Mouse (Mus musculus) lung, adult 2 months (tissue): ENCODE measurements around the gene Rtp3. TPM values are rescaled to one million over a fixed set of nuclear protein-coding genes. Genes with fewer than 3 reads are reported as not detected.

Experiments used
- DNase-seq: peaks from one replicate; pipeline ENCODE4 v3.0.0; 2022
- H3K4me1 ChIP-seq: fragments of 200-500 bp; 2 replicates; pipeline ENCODE4 v1.6.1; 2011; ENCODE audit warnings: low read length; ENCODE audit not compliant: control insufficient read depth, insufficient read depth
- H3K4me3 ChIP-seq: fragments of 200-500 bp; replicated peaks from 2 replicates; pipeline ENCODE3; 2011; ENCODE audit warnings: low read depth, mild to moderate bottlenecking, control low read depth, low read length; ENCODE audit errors: extremely low read depth
- CTCF ChIP-seq: fragments of 200-500 bp; IDR thresholded peaks from 2 replicates; pipeline ENCODE4 v1.5.1; 2011; ENCODE audit warnings: mild to moderate bottlenecking, low read length, control low read depth; ENCODE audit not compliant: insufficient read depth
- POLR2A ChIP-seq: fragments of 200-500 bp; IDR thresholded peaks from 2 replicates; pipeline ENCODE4 v1.6.1; 2011; ENCODE audit warnings: low read depth, mild to moderate bottlenecking, control low read depth, low read length, borderline replicate concordance; ENCODE audit errors: extremely low read depth
- WGBS: fragments of 180-500 bp; shearing (Covaris S2); methylation state at CpG from one replicate; pipeline ENCODE4 v1.1.7; 2018; 5-methylcytosine and 5-hydroxymethylcytosine counted together
- polyA plus RNA-seq: library from polyadenylated mRNA; depleted of rRNA; stranded (reverse); fragments of >200 nt; gene quantifications from 2 replicates; pipeline ENCODE4 v1.2.3, GENCODE M21; 2012

Gene Rtp3
- polyA plus RNA-seq, 1 experiment: 29.0 TPM

GRCm38 (mm10) chr9:111003279-111003678, 12.9 kb upstream of the Rtp3 start:
- DNase-seq: no peak
- TF ChIP-seq POLR2A (no peak), CTCF (no peak)
- Histone ChIP-seq H3K4me3 (no peak overlapping the region), H3K4me1 (peaks cover 7% of the 10 kb centered on the region; the same call in 1 of the 2 replicates)
- 85% methylated on average over 9 of the region's 9 CpGs for WGBS

GRCm38 (mm10) chr9:111001621-111002020, 11.2 kb upstream of the Rtp3 start:
- TF ChIP-seq CTCF (no peak), POLR2A (no peak)
- WGBS: 85% methylated on average over 12 of the region's 12 CpGs
- peaks cover 7% of the 10 kb centered on the region; the same call in 1 of the 2 replicates for H3K4me1 ChIP-seq
- H3K4me3 ChIP-seq: no peak overlapping the region
- no peak for DNase-seq

GRCm38 (mm10) chr9:110999856-111000255, 9.5 kb upstream of the Rtp3 start:
- WGBS: 41% methylated on average over 10 of the region's 10 CpGs
- TF ChIP-seq POLR2A (no peak), CTCF (no peak)
- DNase-seq: peak; percentile 51
- H3K4me3 ChIP-seq: no peak overlapping the region
- H3K4me1 ChIP-seq: peaks cover 7% of the 10 kb centered on the region; the same call in 1 of the 2 replicates

- DNase-seq: no peak
- Histone ChIP-seq H3K4me3 (no peak overlapping the region), H3K4me1 (peaks cover 7% of the 10 kb centered on the region; the same call in 1 of the 2 replicates)
- 33% methylated on average over 2 of the region's 2 CpGs for WGBS
- TF ChIP-seq POLR2A (no peak), CTCF (no peak)
These were observed 8.7 kb upstream of the Rtp3 start for GRCm38 (mm10) chr9:110999056-110999455.

GRCm38 (mm10) chr9:110997245-110997644, 6.9 kb upstream of the Rtp3 start:
- H3K4me3 ChIP-seq: no peak overlapping the region
- DNase-seq: peak; percentile 64
- H3K4me1 ChIP-seq: peaks cover 7% of the 10 kb centered on the region; the same call in 1 of the 2 replicates
- TF ChIP-seq POLR2A (no peak), CTCF (peak; percentile 100)
- WGBS: 2% methylated on average over 5 of the region's 5 CpGs

GRCm38 (mm10) chr9:110994716-110995172, 4.4 kb upstream of the Rtp3 start:
- TF ChIP-seq POLR2A (peak; percentile 72; the same call in 1 of the 2 replicates), CTCF (peak; percentile 15; the same call in 1 of the 2 replicates)
- peak; percentile 73 for DNase-seq
- Histone ChIP-seq H3K4me1 (0 out of 2 replicates have a peak, but pooled peaks cover 3% of the 10 kb centered on the region), H3K4me3 (peak overlapping the region; percentile 55)
- 9% methylated on average over 13 of the region's 13 CpGs for WGBS

GRCm38 (mm10) chr9:110993281-110993709, 2.9 kb upstream of the Rtp3 start:
- no peaks in the 10 kb centered on the region for H3K4me1 ChIP-seq
- no peak for DNase-seq
- WGBS: 18% methylated on average over 3 of the region's 3 CpGs

GRCm38 (mm10) chr9:110989543-110989942, 840 bp downstream of the Rtp3 start:
- TF ChIP-seq POLR2A: no peak
- no peak for TF ChIP-seq CTCF
- Histone ChIP-seq H3K4me3 (peak overlapping the region; percentile 58), H3K4me1 (0 out of 2 replicates have a peak, but pooled peaks cover 2% of the 10 kb centered on the region)
- no peak for DNase-seq
- 89% methylated on average over 2 of the region's 2 CpGs for WGBS

More at GRCm38 (mm10) chr9:110993281-110993709, 2.9 kb upstream of the Rtp3 start:
- TF ChIP-seq CTCF (no peak), POLR2A (no peak)
- H3K4me3 ChIP-seq: no peak overlapping the region

GRCm38 (mm10) chr9:110989141-110989540, 1.2 kb downstream of the Rtp3 start:
- Histone ChIP-seq H3K4me3 (peak overlapping the region; percentile 41), H3K4me1 (0 out of 2 replicates have a peak, but pooled peaks cover 2% of the 10 kb centered on the region)
- WGBS: 48% methylated on average over 4 of the region's 4 CpGs
- no peak for DNase-seq
- TF ChIP-seq POLR2A: no peak
- no peak for TF ChIP-seq CTCF

- no peak overlapping the region for H3K4me3 ChIP-seq
These were observed 2.3 kb downstream of the Rtp3 start for GRCm38 (mm10) chr9:110988078-110988477.

More at GRCm38 (mm10) chr9:110988078-110988477, 2.3 kb downstream of the Rtp3 start:
- 83% methylated on average over 3 of the region's 3 CpGs for whole genome bisulfite sequencing
- H3K4me1 ChIP-seq: 0 out of 2 replicates have a peak, but pooled peaks cover 2% of the 10 kb centered on the region
- no peak for DNase-seq
- TF ChIP-seq CTCF (no peak), POLR2A (no peak)
